Mouse (Mus musculus) limb, embryonic 12.5 days (tissue): Measurements from ENCODE around the gene Snapc4. TPM values are rescaled to one million over a fixed set of nuclear protein-coding genes. Genes with fewer than 3 reads are reported as not detected.

Source experiments
- ATAC-seq: fragments of 200-750 bp; cut with Nextera tagmentation; 2 replicates; pipeline ENCODE4 v1.8.0; 2017; ENCODE audit warnings: low read depth, moderate TSS enrichment; ENCODE audit not compliant: insufficient number of reproducible peaks, insufficient read depth, low FRiP score, low TSS enrichment
- H3K27ac ChIP-seq: fragments of 300-500 bp; sonication (generic); 2 replicates; pipeline ENCODE4 v1.5.1; 2016; ENCODE audit warnings: mild to moderate bottlenecking, moderate library complexity
- H3K27me3 ChIP-seq: fragments of 300-500 bp; sonication (generic); 2 replicates; pipeline ENCODE4 v1.6.1; 2016; ENCODE audit warnings: mild to moderate bottlenecking, moderate library complexity
- H3K36me3 ChIP-seq: fragments of 300-500 bp; sonication (generic); 2 replicates; pipeline ENCODE4 v1.6.1; 2016; ENCODE audit warnings: mild to moderate bottlenecking, moderate library complexity
- H3K4me1 ChIP-seq: fragments of 300-500 bp; sonication (generic); replicated peaks from 2 replicates; pipeline ENCODE4 v1.6.1; 2016
- H3K4me2 ChIP-seq: fragments of 300-500 bp; sonication (generic); 2 replicates; pipeline ENCODE4 v1.6.1; 2016; ENCODE audit warnings: mild to moderate bottlenecking, moderate library complexity
- H3K4me3 ChIP-seq: fragments of 300-500 bp; sonication (generic); replicated peaks from 2 replicates; pipeline ENCODE4 v1.5.1; 2016; ENCODE audit warnings: mild to moderate bottlenecking
- H3K9ac ChIP-seq: fragments of 300-500 bp; sonication (generic); replicated peaks from 2 replicates; pipeline ENCODE4 v1.6.1; 2016; ENCODE audit warnings: mild to moderate bottlenecking, moderate library complexity
- H3K9me3 ChIP-seq: fragments of 300-500 bp; sonication (generic); 2 replicates; pipeline ENCODE4 v1.6.1; 2016; ENCODE audit warnings: mild to moderate bottlenecking, moderate library complexity
- WGBS: fragments of 180-500 bp; shearing (Covaris S2); methylation state at CpG from one replicate; pipeline ENCODE4 v1.1.7; 2016; 5-methylcytosine and 5-hydroxymethylcytosine counted together
- polyA plus RNA-seq: library from polyadenylated mRNA; unstranded; fragments of >200 nt; fragmentation: Nextera tagmentation; extraction: Ambion mirVana; gene quantifications from 2 replicates; pipeline ENCODE4 v1.2.1, GENCODE M21; 2016

Snapc4 gene
- polyA plus RNA-seq, 1 experiment from 2014 or later, result 36.7 TPM

GRCm38 (mm10) chr2:26356231-26356630, 24.2 kb downstream of the Snapc4 start:
- Histone ChIP-seq H3K9me3 (no peaks in the 10 kb centered on the region), H3K27me3 (no peaks in the 10 kb centered on the region), H3K4me2 (no peak overlapping the region), H3K27ac (no peak overlapping the region), H3K4me3 (no peak overlapping the region), H3K36me3 (no peaks in the 10 kb centered on the region), H3K4me1 (peaks cover 8% of the 10 kb centered on the region), H3K9ac (no peak overlapping the region)
- WGBS, result 81% methylated on average over 4 of the region's 4 CpGs
- ATAC-seq, result no peak

- no peak overlapping the region for H3K27ac ChIP-seq
- no peak overlapping the region for H3K4me3 ChIP-seq
- no peaks in the 10 kb centered on the region for H3K9me3 ChIP-seq
- H3K4me2 ChIP-seq, result no peak overlapping the region
- ATAC-seq, result no peak
- H3K27me3 ChIP-seq, result no peaks in the 10 kb centered on the region
- 88% methylated on average over 4 of the region's 4 CpGs for WGBS
- peaks cover 11% of the 10 kb centered on the region for H3K36me3 ChIP-seq
- no peak overlapping the region for H3K9ac ChIP-seq
- H3K4me1 ChIP-seq, result peaks cover 18% of the 10 kb centered on the region
These were observed 26.1 kb downstream of the Snapc4 start for GRCm38 (mm10) chr2:26354401-26354800.

- Histone ChIP-seq H3K9me3 (no peaks in the 10 kb centered on the region), H3K4me1 (peaks cover 18% of the 10 kb centered on the region), H3K27ac (no peak overlapping the region), H3K27me3 (no peaks in the 10 kb centered on the region), H3K36me3 (peaks cover 22% of the 10 kb centered on the region), H3K9ac (peak overlapping the region; percentile 78), H3K4me2 (peak overlapping the region; percentile 95), H3K4me3 (peak overlapping the region; percentile 81)
- no peak for ATAC-seq
- WGBS, result 89% methylated on average over 11 of the region's 11 CpGs
These were observed 27.1 kb downstream of the Snapc4 start for GRCm38 (mm10) chr2:26353066-26353980.

- peaks cover 18% of the 10 kb centered on the region for H3K4me1 ChIP-seq
- peaks cover 31% of the 10 kb centered on the region for H3K36me3 ChIP-seq
- H3K27me3 ChIP-seq, result no peaks in the 10 kb centered on the region
- H3K4me3 ChIP-seq, result peak overlapping the region; percentile 81
- 3% methylated on average over 36 of the region's 36 CpGs for WGBS
- no peaks in the 10 kb centered on the region for H3K9me3 ChIP-seq
- H3K9ac ChIP-seq, result peak overlapping the region; percentile 78
- H3K27ac ChIP-seq, result 0 out of 2 replicates have a peak overlapping the region, but pooled peaks have one; percentile 64
- peak; percentile 18; the same call in 1 of the 2 replicates for ATAC-seq
- peak overlapping the region; percentile 95 for H3K4me2 ChIP-seq
These were observed 28.1 kb downstream of the Snapc4 start for GRCm38 (mm10) chr2:26352291-26352910.

GRCm38 (mm10) chr2:26351358-26352290, 28.8 kb downstream of the Snapc4 start, which contains the start of gene Dnlz:
Gene Dnlz (minus strand): TSS chr2:26352110.
- H3K27ac ChIP-seq, result peak within 1 kb of the TSS; percentile 87
- H3K4me3 ChIP-seq, result peak within 1 kb of the TSS; percentile 81
- peak; percentile 62 for ATAC-seq
- WGBS, result 3% methylated on average over 62 of the region's 62 CpGs
- peaks cover 18% of the 10 kb centered on the region for H3K4me1 ChIP-seq
- H3K36me3 ChIP-seq, result peaks cover 39% of the 10 kb centered on the region
- no peaks in the 10 kb centered on the region for H3K27me3 ChIP-seq
- H3K9ac ChIP-seq, result peak within 1 kb of the TSS; percentile 92
- peak within 1 kb of the TSS; percentile 95 for H3K4me2 ChIP-seq
- no peaks in the 10 kb centered on the region for H3K9me3 ChIP-seq

- H3K27me3 ChIP-seq, result no peaks in the 10 kb centered on the region
- 58% methylated on average over 6 of the region's 6 CpGs for WGBS
- no peak overlapping the region for H3K9ac ChIP-seq
- no peak overlapping the region for H3K4me3 ChIP-seq
- H3K4me2 ChIP-seq, result no peak overlapping the region
- H3K27ac ChIP-seq, result peak overlapping the region; percentile 41; the same call in 1 of the 2 replicates
- H3K9me3 ChIP-seq, result no peaks in the 10 kb centered on the region
- ATAC-seq, result no peak
- peaks cover 72% of the 10 kb centered on the region for H3K36me3 ChIP-seq
- H3K4me1 ChIP-seq, result peaks cover 18% of the 10 kb centered on the region
These were observed 32.2 kb downstream of the Snapc4 start for GRCm38 (mm10) chr2:26348241-26348640.

- no peak for ATAC-seq
- Histone ChIP-seq H3K4me3 (no peak overlapping the region), H3K9ac (0 out of 2 replicates have a peak overlapping the region, but pooled peaks have one; percentile 18), H3K9me3 (no peaks in the 10 kb centered on the region), H3K27me3 (no peaks in the 10 kb centered on the region), H3K36me3 (peaks cover 96% of the 10 kb centered on the region), H3K4me1 (peaks cover 5% of the 10 kb centered on the region; the same call in 1 of the 2 replicates), H3K27ac (no peak overlapping the region), H3K4me2 (no peak overlapping the region)
- 72% methylated on average over 11 of the region's 11 CpGs for WGBS
These were observed 37.6 kb downstream of the Snapc4 start for GRCm38 (mm10) chr2:26342609-26343490.

GRCm38 (mm10) chr2:26342044-26342443, 38.4 kb downstream of the Snapc4 start:
- Histone ChIP-seq H3K27ac (no peak overlapping the region), H3K4me3 (no peak overlapping the region), H3K9me3 (no peaks in the 10 kb centered on the region), H3K27me3 (no peaks in the 10 kb centered on the region), H3K4me1 (0 out of 2 replicates have a peak, but pooled peaks cover 5% of the 10 kb centered on the region), H3K9ac (no peak overlapping the region), H3K36me3 (peaks cover 88% of the 10 kb centered on the region), H3K4me2 (no peak overlapping the region)
- no peak for ATAC-seq
- 83% methylated on average over 10 of the region's 10 CpGs for WGBS

GRCm38 (mm10) chr2:26341510-26341981, 38.9 kb downstream of the Snapc4 start:
- Histone ChIP-seq H3K27me3 (no peaks in the 10 kb centered on the region), H3K4me1 (0 out of 2 replicates have a peak, but pooled peaks cover 5% of the 10 kb centered on the region), H3K9ac (no peak overlapping the region), H3K4me2 (no peak overlapping the region), H3K9me3 (no peaks in the 10 kb centered on the region), H3K36me3 (peaks cover 83% of the 10 kb centered on the region), H3K27ac (peak overlapping the region; percentile 53; the same call in 1 of the 2 replicates), H3K4me3 (no peak overlapping the region)
- ATAC-seq, result no peak
- 90% methylated on average over 2 of the region's 2 CpGs for WGBS

- 93% methylated on average over 5 of the region's 5 CpGs for WGBS
- no peaks in the 10 kb centered on the region for H3K27me3 ChIP-seq
- 0 out of 2 replicates have a peak, but pooled peaks cover 5% of the 10 kb centered on the region for H3K4me1 ChIP-seq
- H3K4me3 ChIP-seq, result no peak overlapping the region
- H3K9me3 ChIP-seq, result no peaks in the 10 kb centered on the region
- H3K4me2 ChIP-seq, result no peak overlapping the region
- peaks cover 59% of the 10 kb centered on the region for H3K36me3 ChIP-seq
- no peak for ATAC-seq
- no peak overlapping the region for H3K9ac ChIP-seq
- no peak overlapping the region for H3K27ac ChIP-seq
These were observed 41.3 kb downstream of the Snapc4 start for GRCm38 (mm10) chr2:26339204-26339551.
